Mouse (Mus musculus) right cerebral cortex, postnatal 4 days (tissue): ENCODE measurements at regions not wholly inside any gene's neighbourhood (a gene's known extent, or its start where the extent isn't known, plus 50 kb on each side); places are given as distances from the start of the nearest gene placed in this dataset.

Experiments
- DNase-seq: peaks from one replicate; pipeline ENCODE4 v3.0.0-alpha.2; 2022

- DNase-seq, result no peak
Measured at GRCm38 (mm10) chr14:58944958-58945357, 197.7 kb downstream of the 1700129C05Rik start.

GRCm38 (mm10) chr14:58943267-58943765 is 199.4 kb downstream of the 1700129C05Rik start:
- no peak for DNase-seq

GRCm38 (mm10) chr14:58939086-58939485 is 203.6 kb downstream of the 1700129C05Rik start:
- no peak for DNase-seq

- no peak for DNase-seq
Measured at GRCm38 (mm10) chr14:58938601-58938970, 204.1 kb downstream of the 1700129C05Rik start.

GRCm38 (mm10) chr14:58937791-58938600 is 204.7 kb downstream of the 1700129C05Rik start:
- peak; percentile 7 for DNase-seq

- DNase-seq, result no peak
Measured at GRCm38 (mm10) chr14:58937331-58937730, 205.4 kb downstream of the 1700129C05Rik start.

GRCm38 (mm10) chr14:58936131-58936530 is 206.6 kb downstream of the 1700129C05Rik start:
- DNase-seq, result no peak

GRCm38 (mm10) chr14:58917853-58918252 is 224.8 kb downstream of the 1700129C05Rik start:
- no peak for DNase-seq

GRCm38 (mm10) chr14:58917228-58917627 is 225.5 kb downstream of the 1700129C05Rik start:
- DNase-seq, result no peak

GRCm38 (mm10) chr14:58914937-58915336 is 227.8 kb downstream of the 1700129C05Rik start:
- no peak for DNase-seq

GRCm38 (mm10) chr14:58910846-58911245 is 231.8 kb downstream of the 1700129C05Rik start:
- DNase-seq, result no peak

GRCm38 (mm10) chr14:58907932-58908331 is 234.8 kb downstream of the 1700129C05Rik start:
- DNase-seq, result no peak

- DNase-seq, result no peak
Measured at GRCm38 (mm10) chr14:58907359-58907758, 235.3 kb downstream of the 1700129C05Rik start.

- DNase-seq, result no peak
Measured at GRCm38 (mm10) chr14:58906631-58907030, 236.1 kb downstream of the 1700129C05Rik start.

- no peak for DNase-seq
Measured at GRCm38 (mm10) chr14:58868176-58868949, 274.3 kb downstream of the 1700129C05Rik start.

GRCm38 (mm10) chr14:58867396-58868107 is 275.1 kb downstream of the 1700129C05Rik start:
- DNase-seq, result no peak

- no peak for DNase-seq
Measured at GRCm38 (mm10) chr14:58854871-58855270, 287.8 kb downstream of the 1700129C05Rik start.

GRCm38 (mm10) chr14:58844565-58844964 is 298.1 kb downstream of the 1700129C05Rik start:
- no peak for DNase-seq

- DNase-seq, result no peak
Measured at GRCm38 (mm10) chr14:58842196-58842886, 300.4 kb downstream of the 1700129C05Rik start.

GRCm38 (mm10) chr14:58822938-58823337 is 319.8 kb downstream of the 1700129C05Rik start:
- no peak for DNase-seq

- DNase-seq, result peak; percentile 58
Measured at GRCm38 (mm10) chr14:58817961-58818504, 324.7 kb downstream of the 1700129C05Rik start.

- DNase-seq, result no peak
Measured at GRCm38 (mm10) chr14:58816540-58816876, 326.2 kb downstream of the 1700129C05Rik start.
